Mouse (Mus musculus) limb, embryonic 15.5 days (tissue): ENCODE measurements around the gene Cstl1. TPM values are rescaled to one million over a fixed set of nuclear protein-coding genes. Genes with fewer than 3 reads are reported as not detected.

Source experiments
- ATAC-seq: fragments of 200-750 bp; cut with Nextera tagmentation; 2 replicates; pipeline ENCODE4 v1.8.0; 2017; ENCODE audit warnings: low read depth, moderate TSS enrichment; ENCODE audit not compliant: insufficient number of reproducible peaks, low FRiP score, low TSS enrichment
- H3K27ac ChIP-seq: fragments of 300-500 bp; sonication (generic); 2 replicates; pipeline ENCODE4 v1.5.1; 2015; ENCODE audit warnings: moderate library complexity, mild to moderate bottlenecking, inconsistent platforms
- H3K27me3 ChIP-seq: fragments of 300-500 bp; sonication (generic); 2 replicates; pipeline ENCODE4 v1.6.1; 2015; ENCODE audit warnings: inconsistent platforms
- H3K36me3 ChIP-seq: fragments of 300-500 bp; sonication (generic); 2 replicates; pipeline ENCODE4 v1.6.1; 2015; ENCODE audit warnings: inconsistent platforms
- H3K4me1 ChIP-seq: fragments of 300-500 bp; sonication (generic); 2 replicates; pipeline ENCODE4 v1.6.1; 2015; ENCODE audit warnings: inconsistent platforms
- H3K4me2 ChIP-seq: fragments of 300-500 bp; sonication (generic); 2 replicates; pipeline ENCODE4 v1.6.1; 2015; ENCODE audit warnings: mild to moderate bottlenecking, inconsistent platforms
- H3K4me3 ChIP-seq: fragments of 300-500 bp; sonication (generic); 2 replicates; pipeline ENCODE4 v1.5.1; 2015; ENCODE audit warnings: mild to moderate bottlenecking, inconsistent platforms
- H3K9ac ChIP-seq: fragments of 300-500 bp; sonication (generic); 2 replicates; pipeline ENCODE4 v1.6.1; 2015; ENCODE audit warnings: inconsistent platforms
- H3K9me3 ChIP-seq: fragments of 300-500 bp; sonication (generic); 2 replicates; pipeline ENCODE4 v1.6.1; 2016; ENCODE audit warnings: inconsistent platforms
- WGBS: fragments of 180-500 bp; shearing (Covaris S2); methylation state at CpG from one replicate; pipeline ENCODE4 v1.1.7; 2015; 5-methylcytosine and 5-hydroxymethylcytosine counted together
- polyA plus RNA-seq: library from polyadenylated mRNA; unstranded; fragments of >200 nt; fragmentation: Nextera tagmentation; extraction: Ambion mirVana; gene quantifications from 2 replicates; pipeline ENCODE4 v1.2.1, GENCODE M21; 2015

Gene Cstl1
- not detected in 2 replicates for polyA plus RNA-seq

DNA sequence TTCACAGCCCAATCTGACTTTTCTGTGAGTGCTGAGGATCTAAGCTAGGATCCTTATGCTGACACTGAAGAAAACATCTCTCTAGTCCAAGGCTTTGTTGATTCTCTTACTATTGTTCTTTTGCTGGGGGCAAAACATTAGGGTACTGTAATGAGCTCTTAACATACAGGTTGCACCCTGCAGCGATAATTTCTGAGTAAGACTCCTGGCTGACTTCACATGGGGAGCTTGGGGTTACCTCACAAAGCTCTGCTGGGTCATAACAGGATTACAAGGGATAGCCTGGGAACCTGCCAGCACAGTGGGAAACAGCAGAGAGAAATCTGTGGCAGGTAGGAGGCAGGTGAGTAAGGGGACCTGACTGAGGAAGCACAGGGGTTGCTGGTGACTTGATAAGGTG lies at the start of gene Cstl1:
Cstl1 (plus strand) TSS at position 301 of the 400 bp plus-strand sequence.
- no peak within 1 kb of the TSS for H3K4me2 ChIP-seq
- no peak for ATAC-seq
- no peaks in the 10 kb centered on the region for H3K9me3 ChIP-seq
- H3K4me3 ChIP-seq, result no peak within 1 kb of the TSS
- H3K9ac ChIP-seq, result no peak within 1 kb of the TSS
- WGBS, result 64% methylated on average over 1 of the region's 1 CpGs
- no peaks in the 10 kb centered on the region for H3K4me1 ChIP-seq
- H3K27me3 ChIP-seq, result no peaks in the 10 kb centered on the region
- no peaks in the 10 kb centered on the region for H3K36me3 ChIP-seq
- no peak within 1 kb of the TSS for H3K27ac ChIP-seq

DNA sequence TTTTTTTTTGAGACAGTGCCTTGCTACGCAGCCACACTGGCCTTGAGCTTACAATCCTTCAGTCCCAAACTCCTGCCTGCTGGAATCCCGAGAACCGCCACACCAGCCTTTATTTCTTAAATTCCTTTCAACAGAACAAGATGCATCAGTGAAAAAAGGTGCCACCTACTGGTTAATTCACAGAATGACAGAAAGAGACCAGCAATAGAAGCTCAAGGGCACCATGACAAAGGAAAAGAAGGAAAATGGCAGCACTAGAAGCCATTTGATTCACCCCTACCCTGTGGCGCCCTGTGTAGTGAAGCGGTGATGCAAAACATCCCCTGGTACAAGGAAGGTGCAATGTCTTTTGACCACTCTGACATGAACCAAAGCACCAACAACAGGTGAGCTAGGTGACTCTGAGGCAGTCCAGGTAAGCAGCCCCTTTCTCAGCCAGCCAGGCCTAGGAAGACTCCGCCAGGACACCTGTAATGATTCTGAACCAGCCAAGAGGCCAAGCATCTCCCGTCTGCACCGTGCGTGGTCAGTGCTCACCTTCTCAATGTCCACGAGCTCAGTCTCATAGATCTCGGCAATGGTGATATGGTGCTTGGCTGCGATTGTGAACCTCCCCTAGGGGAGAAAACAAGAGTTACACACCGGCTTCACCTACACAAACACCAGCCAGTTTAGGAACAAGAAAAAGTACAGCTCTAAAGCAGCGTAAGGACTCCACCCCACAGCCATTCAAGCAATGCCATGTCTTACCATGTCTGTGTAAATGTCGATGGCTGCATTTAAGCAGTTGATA lies 43.6 kb upstream of the Cstl1 start:
- no peak overlapping the region for H3K27ac ChIP-seq
- WGBS, result 80% methylated on average over 15 of the region's 15 CpGs
- ATAC-seq, result no peak

DNA sequence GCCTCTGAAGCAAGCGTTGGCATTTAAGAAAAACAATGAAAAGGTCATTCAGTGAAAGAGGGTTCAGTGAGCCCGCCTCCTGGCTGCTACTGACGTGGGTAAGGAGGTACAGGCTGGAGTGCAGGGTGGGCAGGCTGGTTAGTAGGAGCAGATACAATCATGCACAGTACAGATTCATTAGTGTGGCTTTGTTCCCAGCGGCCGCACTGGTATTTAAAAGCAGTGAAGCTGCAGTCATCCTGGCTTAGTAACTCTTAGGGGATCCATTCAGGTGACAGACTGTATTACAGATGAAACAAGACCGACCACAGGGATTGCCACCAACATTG lies 43.0 kb upstream of the Cstl1 start:
- no peak overlapping the region for H3K4me2 ChIP-seq
- H3K27ac ChIP-seq, result no peak overlapping the region
- no peak overlapping the region for H3K4me3 ChIP-seq
- ATAC-seq, result no peak
- peaks cover 31% of the 10 kb centered on the region; the same call in 1 of the 2 replicates for H3K36me3 ChIP-seq
- no peaks in the 10 kb centered on the region for H3K27me3 ChIP-seq
- H3K4me1 ChIP-seq, result no peaks in the 10 kb centered on the region
- no peaks in the 10 kb centered on the region for H3K9me3 ChIP-seq
- no peak overlapping the region for H3K9ac ChIP-seq
- WGBS, result 88% methylated on average over 6 of the region's 6 CpGs

More for the DNA sequence above, 43.6 kb upstream of the Cstl1 start:
- H3K9ac ChIP-seq, result no peak overlapping the region
- H3K4me2 ChIP-seq, result no peak overlapping the region
- no peaks in the 10 kb centered on the region for H3K9me3 ChIP-seq
- peaks cover 26% of the 10 kb centered on the region; the same call in 1 of the 2 replicates for H3K36me3 ChIP-seq
- H3K4me1 ChIP-seq, result no peaks in the 10 kb centered on the region
- no peaks in the 10 kb centered on the region for H3K27me3 ChIP-seq
- no peak overlapping the region for H3K4me3 ChIP-seq

DNA sequence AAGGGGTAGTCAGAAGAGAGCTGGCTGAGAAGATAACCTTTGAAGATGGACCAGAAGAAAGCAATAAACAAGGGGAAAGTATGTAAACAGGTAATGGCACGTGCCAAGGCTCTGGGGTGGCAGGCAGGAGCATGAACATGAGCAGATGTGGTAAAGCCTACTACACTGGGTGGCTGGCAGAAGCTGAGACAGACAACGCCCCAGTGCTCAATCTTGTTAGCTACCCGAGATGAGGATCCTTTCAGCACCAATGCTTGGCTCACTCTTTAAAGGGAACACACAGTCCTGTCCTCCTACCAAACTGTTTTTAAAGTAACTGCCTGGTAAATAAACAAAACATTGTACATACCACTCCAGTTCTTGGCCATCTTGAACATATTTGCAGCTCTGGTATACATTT lies 37.8 kb upstream of the Cstl1 start:
- H3K27ac ChIP-seq, result no peak overlapping the region
- H3K4me3 ChIP-seq, result no peak overlapping the region
- no peaks in the 10 kb centered on the region for H3K9me3 ChIP-seq
- H3K4me1 ChIP-seq, result no peaks in the 10 kb centered on the region
- H3K27me3 ChIP-seq, result no peaks in the 10 kb centered on the region
- no peak overlapping the region for H3K4me2 ChIP-seq
- H3K9ac ChIP-seq, result no peak overlapping the region
- no peak for ATAC-seq
- WGBS, result 66% methylated on average over 3 of the region's 3 CpGs
- peaks cover 15% of the 10 kb centered on the region; the same call in 1 of the 2 replicates for H3K36me3 ChIP-seq

DNA sequence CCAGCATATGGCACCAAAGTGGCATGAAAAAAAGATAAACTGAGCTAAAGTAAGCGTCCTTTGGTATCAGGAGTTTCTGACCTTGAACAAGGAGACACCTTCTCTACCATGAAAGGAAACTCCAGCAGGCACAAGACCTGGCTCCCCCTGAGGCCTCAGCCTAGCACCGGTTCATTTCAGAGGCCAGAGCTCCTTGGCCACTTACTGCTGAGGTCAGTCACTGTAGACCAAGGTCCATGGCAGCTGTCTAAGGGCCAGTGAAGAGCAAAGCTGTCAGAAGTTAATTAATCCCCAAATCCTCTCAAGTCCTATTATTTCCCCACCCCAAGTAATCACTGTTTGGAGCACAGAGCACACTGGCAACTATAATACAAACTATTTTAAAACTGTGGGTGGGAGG lies 33.1 kb upstream of the Cstl1 start:
- 85% methylated on average over 2 of the region's 2 CpGs for WGBS
- Histone ChIP-seq H3K4me2 (no peak overlapping the region), H3K27me3 (no peaks in the 10 kb centered on the region), H3K27ac (no peak overlapping the region), H3K9ac (no peak overlapping the region), H3K4me1 (no peaks in the 10 kb centered on the region), H3K36me3 (0 out of 2 replicates have a peak, but pooled peaks cover 4% of the 10 kb centered on the region), H3K4me3 (no peak overlapping the region), H3K9me3 (no peaks in the 10 kb centered on the region)
- no peak for ATAC-seq

DNA sequence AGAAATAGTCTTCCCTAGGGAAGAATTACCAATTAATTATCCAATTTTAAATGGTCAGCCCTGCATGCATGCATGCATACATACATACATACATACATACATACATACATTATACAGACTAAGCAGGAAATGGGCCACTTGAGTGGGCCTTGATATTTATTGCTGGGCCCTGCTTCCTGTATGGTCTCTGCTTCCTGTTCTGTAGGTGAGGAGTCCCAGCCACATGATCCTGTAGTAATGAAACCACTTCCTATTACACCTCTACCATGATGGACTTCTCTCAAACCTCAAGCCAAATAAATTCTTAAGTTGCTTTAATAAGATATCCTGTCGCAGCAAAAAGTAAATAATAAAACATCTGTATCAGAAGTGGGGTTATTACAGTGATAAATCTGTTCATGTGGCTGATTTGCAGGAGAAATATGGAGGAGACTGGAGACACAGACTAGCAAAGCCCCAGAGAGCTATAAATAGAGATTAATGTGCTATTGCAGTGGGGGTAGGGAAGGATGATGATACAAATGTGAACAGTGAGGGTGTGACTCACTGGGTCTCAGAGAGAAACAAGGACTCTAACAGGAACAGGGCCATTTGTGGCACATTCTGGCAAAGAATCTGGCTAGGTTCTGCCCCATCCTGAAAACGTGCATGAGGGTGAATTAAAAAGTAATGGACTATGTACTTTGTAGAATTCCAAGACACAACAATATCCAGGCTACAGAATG lies 30.7 kb upstream of the Cstl1 start:
- no peaks in the 10 kb centered on the region for H3K27me3 ChIP-seq
- H3K4me2 ChIP-seq, result no peak overlapping the region
- WGBS, result 60% methylated on average over 2 of the region's 2 CpGs
- H3K4me3 ChIP-seq, result no peak overlapping the region
- H3K27ac ChIP-seq, result no peak overlapping the region
- no peak for ATAC-seq
- no peaks in the 10 kb centered on the region for H3K4me1 ChIP-seq
- H3K9me3 ChIP-seq, result no peaks in the 10 kb centered on the region
- no peak overlapping the region for H3K9ac ChIP-seq
- no peaks in the 10 kb centered on the region for H3K36me3 ChIP-seq

DNA sequence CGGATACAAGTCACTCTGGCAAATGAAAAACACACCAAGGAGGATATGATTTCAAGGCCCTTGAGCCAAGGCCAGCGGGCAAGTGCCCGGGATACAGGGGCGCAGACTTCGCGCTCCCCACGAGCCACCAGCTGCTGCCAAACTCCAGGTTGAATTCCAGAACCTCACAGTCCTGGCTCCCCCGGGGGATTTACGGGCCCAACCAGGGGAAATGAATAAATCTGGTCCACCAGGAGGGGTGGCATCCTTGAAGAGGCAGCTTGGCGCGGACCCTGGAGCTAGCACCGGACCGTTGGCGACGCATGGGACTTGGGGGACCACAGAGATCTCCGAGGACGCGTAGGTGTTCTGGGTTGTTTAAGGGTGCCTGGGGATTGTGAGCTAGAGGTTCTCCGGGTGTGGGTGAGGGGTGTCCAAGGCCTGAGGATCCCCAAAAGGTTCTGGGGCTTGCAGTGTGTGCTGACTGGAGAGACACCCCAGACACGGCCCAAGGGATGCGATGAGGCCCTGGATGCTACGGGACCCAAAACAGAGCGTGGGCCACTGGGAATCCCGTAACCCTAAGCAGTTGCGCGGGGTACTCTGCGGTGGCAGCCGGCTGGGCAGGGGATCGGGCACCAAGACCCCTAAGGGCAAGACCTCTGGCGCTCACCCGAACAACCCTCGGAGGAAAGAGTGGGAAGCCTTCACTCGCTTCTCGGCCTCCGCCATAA lies 18.4 kb upstream of the Cstl1 start:
- WGBS, result under 1% methylated on average over 35 of the region's 35 CpGs
- Histone ChIP-seq H3K9me3 (no peaks in the 10 kb centered on the region), H3K27me3 (no peaks in the 10 kb centered on the region), H3K27ac (peak overlapping the region; percentile 40; the same call in 1 of the 2 replicates), H3K4me3 (peak overlapping the region; percentile 79), H3K4me1 (peaks cover 9% of the 10 kb centered on the region; the same call in 1 of the 2 replicates), H3K4me2 (peak overlapping the region; percentile 86), H3K36me3 (no peaks in the 10 kb centered on the region), H3K9ac (peak overlapping the region; percentile 72)
- ATAC-seq, result peak; percentile 74

DNA sequence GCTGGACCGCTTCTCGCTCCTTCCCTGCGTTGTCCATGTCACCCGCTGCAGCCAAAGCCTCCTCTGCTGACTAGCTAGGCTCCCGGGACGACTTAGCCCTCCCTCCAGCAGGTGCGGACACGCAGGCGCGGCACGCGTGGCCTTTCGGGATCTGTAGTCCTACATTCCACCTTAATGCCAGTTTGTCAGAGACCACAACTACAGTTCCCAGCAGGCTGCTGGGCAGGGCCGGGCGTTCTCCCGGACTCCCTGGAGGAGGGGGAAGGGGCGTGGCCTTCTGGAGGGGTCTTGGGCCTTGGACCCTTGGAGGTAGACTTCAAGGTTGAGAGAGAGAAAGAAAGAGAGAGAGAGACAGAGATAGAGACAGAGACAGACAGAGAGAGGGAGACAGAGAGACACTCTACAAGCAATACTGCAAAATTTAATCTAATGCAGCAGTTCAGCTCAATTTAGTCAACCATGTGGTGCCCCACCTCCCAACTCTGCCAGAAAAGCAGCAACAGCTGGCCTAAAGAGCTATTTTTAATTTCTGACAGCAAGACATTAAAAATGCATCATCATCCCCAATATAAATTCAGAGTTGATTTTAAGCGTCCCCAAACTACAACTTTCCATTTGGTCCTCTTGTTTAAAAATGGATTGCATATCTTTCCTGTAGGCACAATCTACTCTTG lies 17.7 kb upstream of the Cstl1 start, which contains the start of gene Napb:
Napb (minus strand) TSS at position 141 of the 674 bp plus-strand sequence.
- H3K4me1 ChIP-seq, result peaks cover 9% of the 10 kb centered on the region; the same call in 1 of the 2 replicates
- WGBS, result 3% methylated on average over 18 of the region's 18 CpGs
- H3K9me3 ChIP-seq, result no peaks in the 10 kb centered on the region
- H3K36me3 ChIP-seq, result no peaks in the 10 kb centered on the region
- peak within 1 kb of the TSS; percentile 40; the same call in 1 of the 2 replicates for H3K27ac ChIP-seq
- ATAC-seq, result peak; percentile 99
- H3K4me3 ChIP-seq, result peak within 1 kb of the TSS; percentile 79
- no peaks in the 10 kb centered on the region for H3K27me3 ChIP-seq
- H3K4me2 ChIP-seq, result peak within 1 kb of the TSS; percentile 86
- H3K9ac ChIP-seq, result peak within 1 kb of the TSS; percentile 72

DNA sequence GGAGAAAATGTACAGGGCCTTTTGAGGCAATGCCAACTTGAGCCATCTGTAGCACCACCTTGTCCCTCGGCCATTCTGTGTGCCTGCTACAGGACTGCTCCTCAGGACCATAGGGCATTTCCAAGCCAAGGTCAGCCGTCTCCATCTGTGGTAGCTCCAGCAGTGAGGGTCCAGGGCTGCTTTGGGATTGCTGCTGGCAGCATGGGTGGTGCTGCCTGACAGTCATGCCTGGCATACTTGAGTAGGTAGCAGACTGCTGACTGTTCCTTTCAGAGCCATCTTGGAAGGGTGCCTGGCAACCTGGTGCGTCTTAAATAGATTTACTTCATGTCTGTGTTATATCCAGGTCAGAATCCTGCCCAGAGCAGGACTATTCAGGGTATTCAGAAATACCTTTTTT lies 7.2 kb upstream of the Cstl1 start:
- H3K9ac ChIP-seq, result no peak overlapping the region
- H3K9me3 ChIP-seq, result no peaks in the 10 kb centered on the region
- H3K27me3 ChIP-seq, result no peaks in the 10 kb centered on the region
- ATAC-seq, result no peak
- no peak overlapping the region for H3K4me3 ChIP-seq
- H3K27ac ChIP-seq, result no peak overlapping the region
- 62% methylated on average over 3 of the region's 3 CpGs for WGBS
- no peak overlapping the region for H3K4me2 ChIP-seq
- no peaks in the 10 kb centered on the region for H3K4me1 ChIP-seq
- H3K36me3 ChIP-seq, result no peaks in the 10 kb centered on the region

DNA sequence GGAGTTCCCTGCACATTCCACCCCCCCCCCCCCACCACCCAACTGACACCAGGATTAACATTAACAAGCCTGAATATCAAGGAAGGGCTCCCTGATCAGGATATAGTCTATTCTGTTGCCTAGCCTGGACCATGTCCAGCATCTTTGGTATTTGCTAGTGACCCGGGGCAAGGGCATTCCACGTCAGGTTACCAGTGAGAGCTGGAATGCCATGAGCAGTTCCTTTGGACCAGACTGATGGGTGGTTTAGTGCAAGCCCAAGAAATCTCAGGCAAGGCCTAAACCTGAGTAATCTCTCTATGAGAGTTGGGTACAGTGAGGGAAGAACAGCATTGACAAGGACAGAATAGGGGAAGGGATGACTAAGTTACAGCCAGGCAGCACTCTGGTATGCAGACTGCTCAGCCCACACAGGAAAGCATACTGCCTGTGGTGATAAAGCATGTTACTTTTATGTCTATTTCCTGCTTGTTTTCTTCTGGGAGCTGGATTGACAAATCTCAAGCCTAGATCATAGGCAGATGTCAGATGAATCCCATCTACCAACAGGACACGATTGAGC lies 6.2 kb upstream of the Cstl1 start:
- no peak overlapping the region for H3K4me2 ChIP-seq
- H3K9me3 ChIP-seq, result no peaks in the 10 kb centered on the region
- H3K4me3 ChIP-seq, result no peak overlapping the region
- no peak overlapping the region for H3K9ac ChIP-seq
- no peak overlapping the region for H3K27ac ChIP-seq
- H3K4me1 ChIP-seq, result no peaks in the 10 kb centered on the region
- H3K27me3 ChIP-seq, result no peaks in the 10 kb centered on the region
- 74% methylated on average over 3 of the region's 3 CpGs for whole genome bisulfite sequencing
- no peak for ATAC-seq
- H3K36me3 ChIP-seq, result no peaks in the 10 kb centered on the region
